Mouse (Mus musculus): ENCODE measurements around the gene Dnah8. TPM values are rescaled to one million over a fixed set of nuclear protein-coding genes. Genes with fewer than 3 reads are reported as not detected.

Dnah8 gene
- total RNA-seq, 2 experiments from 2014 or later, result 2.4 to 3.5 TPM

DNA sequence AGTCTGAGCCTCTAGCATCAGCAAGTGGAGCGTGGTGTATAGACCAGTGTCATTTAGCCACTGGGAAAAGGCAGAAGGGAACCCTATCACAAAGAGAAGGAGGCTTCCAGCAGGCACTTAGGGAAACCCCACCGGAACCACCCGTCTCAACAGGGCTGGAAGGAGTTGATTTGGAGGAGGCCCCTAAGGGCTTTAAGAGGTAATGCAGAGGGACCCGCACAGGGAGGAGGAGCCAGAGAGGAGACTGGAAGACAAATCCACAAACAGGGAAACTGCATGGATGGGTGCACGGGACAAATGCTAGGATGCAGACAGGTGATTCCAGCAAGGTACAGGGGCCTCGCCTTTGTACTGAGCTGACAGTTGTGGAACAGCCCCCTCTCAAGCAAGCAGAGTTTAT is 126.1 kb downstream of the Dnah8 start:
- TF ChIP-seq CTCF (conservative IDR thresholded peaks at IDR 0.05), result peak; percentile 36
- H3K27ac ChIP-seq, result no peak overlapping the region
- DNase-seq (ENCODE audit: low spot score in 2 of 2), result no peak
- no peak overlapping the region for H3K4me3 ChIP-seq

DNA sequence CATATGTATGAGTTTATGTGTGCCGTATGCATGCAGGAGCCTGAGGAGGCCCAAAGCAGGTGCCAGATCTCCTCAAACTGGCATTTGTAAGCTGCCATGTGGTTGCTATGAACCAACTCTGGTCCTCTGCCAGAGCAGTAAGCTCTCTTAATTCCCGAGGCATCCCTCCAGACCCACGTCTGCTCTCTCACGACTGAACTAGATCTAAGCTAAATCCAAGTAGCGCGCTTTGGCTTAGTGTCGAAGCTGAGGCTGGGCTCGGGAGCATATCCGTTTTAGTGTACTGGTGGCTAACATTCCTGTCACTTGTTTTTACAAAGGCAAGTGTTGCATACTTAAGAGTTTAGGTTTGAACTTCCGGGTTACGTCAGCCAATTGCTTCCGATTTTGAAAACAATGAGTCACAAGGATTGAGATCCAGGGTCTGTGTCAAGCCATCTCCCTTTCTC is 128.2 kb downstream of the Dnah8 start:
- peak; percentile 69 to 78 for DNase-seq (ENCODE audit: low spot score in 2 of 2)
- Histone ChIP-seq H3K27ac (peak overlapping the region; percentile 67), H3K4me3 (peak overlapping the region; percentile 30)
- TF ChIP-seq CTCF (conservative IDR thresholded peaks at IDR 0.05), result no peak

DNA sequence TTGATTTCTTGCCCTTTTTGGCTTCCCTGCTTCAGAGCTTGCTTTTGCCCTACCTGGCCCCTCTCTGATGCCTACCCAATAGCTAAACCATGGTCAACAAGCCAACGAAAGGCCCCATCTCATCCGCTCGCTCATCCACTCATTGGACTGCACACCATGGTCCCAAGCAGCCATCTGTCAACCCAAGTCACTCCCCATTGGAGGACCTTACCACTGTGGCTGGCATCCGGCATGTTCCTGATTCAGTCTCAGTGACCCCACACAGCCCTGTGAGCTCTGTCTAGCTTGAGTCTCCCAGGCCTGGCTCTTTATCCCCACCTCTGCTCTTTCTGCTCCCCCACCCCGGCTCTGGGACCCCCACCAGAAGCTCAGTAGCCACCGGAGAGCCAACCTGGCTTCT is 129.0 kb downstream of the Dnah8 start:
- no peak overlapping the region for H3K4me3 ChIP-seq
- H3K27ac ChIP-seq, result no peak overlapping the region
- DNase-seq (ENCODE audit: low spot score in 2 of 2), result no peak
- TF ChIP-seq CTCF (conservative IDR thresholded peaks at IDR 0.05), result no peak

DNA sequence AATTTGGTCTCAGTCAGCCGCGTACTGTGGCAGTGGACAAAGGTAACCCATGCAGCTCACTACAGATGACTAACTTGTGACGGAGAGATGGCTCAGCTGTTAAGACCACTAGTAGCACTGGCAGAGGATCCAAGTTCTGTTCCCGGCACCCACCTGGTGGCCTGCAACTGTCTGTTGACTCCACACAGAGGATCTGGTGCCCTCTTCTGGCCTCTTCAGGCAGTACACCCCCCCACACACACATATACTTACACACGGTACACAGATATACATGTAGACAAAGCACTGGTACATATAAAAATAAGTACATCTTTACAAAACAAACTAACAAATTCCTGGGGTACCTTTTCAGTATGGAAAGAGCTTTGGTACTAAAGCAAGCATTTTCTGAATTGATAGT is 132.6 kb downstream of the Dnah8 start:
- DNase-seq (ENCODE audit: low spot score in 2 of 2), result no peak
- peak; percentile 38 for TF ChIP-seq CTCF (conservative IDR thresholded peaks at IDR 0.05)
- Histone ChIP-seq H3K4me3 (no peak overlapping the region), H3K27ac (no peak overlapping the region)

DNA sequence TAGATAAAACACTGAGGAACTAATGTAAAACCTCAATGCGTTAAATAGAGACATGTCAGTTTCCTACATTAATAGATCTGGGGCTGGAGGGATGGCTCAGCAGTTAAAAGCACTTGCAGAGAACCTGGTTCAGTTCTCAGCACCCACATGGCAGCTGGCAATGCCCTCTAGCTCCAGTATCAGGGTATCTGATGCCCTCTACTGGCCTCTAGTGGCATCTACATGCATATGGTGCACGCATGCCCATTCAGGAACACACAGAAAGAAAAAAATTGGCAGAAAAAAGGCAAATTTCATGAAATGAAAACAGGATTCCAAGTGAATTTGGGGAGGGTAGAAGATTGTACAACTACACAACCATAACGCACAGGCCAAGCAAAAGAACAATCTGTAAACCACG is 136.2 kb downstream of the Dnah8 start:
- peak; percentile 51 for TF ChIP-seq CTCF (conservative IDR thresholded peaks at IDR 0.05)
- Histone ChIP-seq H3K27ac (no peak overlapping the region), H3K4me3 (no peak overlapping the region)
- no peak for DNase-seq (ENCODE audit: low spot score in 2 of 2)

DNA sequence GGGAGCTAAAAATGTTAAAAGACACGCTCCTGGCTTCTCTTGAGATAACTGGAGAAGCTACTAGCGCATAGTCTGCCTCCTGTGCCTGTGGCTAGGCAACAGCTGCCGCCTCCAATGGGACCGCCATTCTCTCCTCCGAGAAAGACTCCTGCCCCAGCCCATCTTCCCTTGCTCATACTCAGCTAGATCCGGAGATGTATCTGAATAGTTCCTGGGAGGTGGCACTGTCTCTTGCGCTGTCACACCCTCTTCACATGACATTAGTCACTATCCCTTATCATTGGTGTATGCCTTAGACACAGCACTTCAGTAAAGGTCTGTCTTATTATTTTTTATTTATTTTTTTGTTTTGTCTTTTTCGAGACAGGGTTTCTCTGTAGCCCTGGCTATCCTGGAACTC is 140.1 kb downstream of the Dnah8 start:
- DNase-seq (ENCODE audit: low spot score in 2 of 2), result no peak
- TF ChIP-seq CTCF (conservative IDR thresholded peaks at IDR 0.05), result no peak
- Histone ChIP-seq H3K27ac (no peak overlapping the region), H3K4me3 (no peak overlapping the region)

DNA sequence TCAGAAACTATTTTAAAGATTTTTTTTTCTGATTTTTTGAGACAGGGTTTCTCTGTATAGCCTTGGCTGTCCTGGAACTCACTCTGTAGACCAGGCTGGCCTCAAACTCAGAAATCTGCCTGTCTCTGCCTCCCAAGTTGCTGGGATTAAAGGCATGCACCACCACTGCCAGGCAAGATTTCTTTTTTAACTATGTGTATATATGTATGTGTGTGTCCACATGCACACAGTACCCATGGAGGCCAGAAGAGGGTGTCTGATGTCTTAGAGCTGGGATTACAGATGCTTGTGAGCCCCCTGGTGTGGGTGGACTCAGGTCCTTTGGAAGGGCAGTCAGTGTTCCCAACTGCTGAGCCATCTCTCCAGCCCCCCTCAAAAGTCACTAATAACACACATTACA is 150.3 kb downstream of the Dnah8 start:
- Histone ChIP-seq H3K4me3 (no peak overlapping the region), H3K27ac (no peak overlapping the region)
- TF ChIP-seq CTCF (conservative IDR thresholded peaks at IDR 0.05), result no peak; the same call in 1 of the 2 replicates
- DNase-seq (ENCODE audit: low spot score in 2 of 2), result no peak

DNA sequence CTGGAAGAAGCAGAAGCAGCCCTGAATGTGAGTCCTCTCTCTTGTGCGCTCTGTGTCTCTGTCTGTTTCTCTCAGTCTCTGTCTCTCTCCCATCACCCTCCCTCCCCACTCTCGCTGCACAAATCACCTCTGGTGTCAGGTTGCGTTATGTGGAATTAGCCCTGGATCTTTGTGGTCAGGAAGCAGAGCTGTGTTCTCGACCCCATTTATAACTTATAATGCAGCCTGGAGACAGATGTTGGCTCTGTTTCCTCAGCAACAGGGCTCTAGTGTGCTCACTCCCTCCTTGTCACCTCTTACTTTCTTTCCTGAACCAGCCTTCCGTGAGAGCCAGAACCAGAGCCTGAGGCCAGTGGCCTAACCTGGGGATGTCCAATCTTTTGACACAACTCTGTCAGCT is 150.9 kb downstream of the Dnah8 start:
- DNase-seq (ENCODE audit: low spot score in 2 of 2), result no peak
- TF ChIP-seq CTCF (conservative IDR thresholded peaks at IDR 0.05), result no peak
- no peak overlapping the region for H3K27ac ChIP-seq
- H3K4me3 ChIP-seq, result no peak overlapping the region

DNA sequence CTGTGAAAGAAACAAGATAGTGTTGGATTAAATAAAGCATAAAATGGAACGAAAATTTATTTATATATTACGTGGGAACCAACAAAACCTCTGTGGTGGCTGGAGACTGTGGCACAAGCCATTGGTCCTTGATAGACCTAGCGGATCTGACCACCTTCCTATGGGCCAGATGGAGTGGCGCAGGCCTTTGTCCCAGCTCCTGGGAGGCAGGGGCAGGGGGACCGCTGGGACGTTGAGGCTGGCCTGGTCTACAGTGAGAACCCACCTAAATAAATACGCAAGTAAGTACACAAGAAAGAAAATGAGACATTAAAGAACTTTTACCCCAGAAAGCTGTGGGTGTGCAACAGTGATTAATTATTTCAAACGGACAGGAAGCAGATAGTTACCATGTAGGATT is 156.9 kb downstream of the Dnah8 start:
- no peak for TF ChIP-seq CTCF (conservative IDR thresholded peaks at IDR 0.05)
- H3K27ac ChIP-seq, result no peak overlapping the region
- no peak for DNase-seq (ENCODE audit: low spot score in 2 of 2)
- H3K4me3 ChIP-seq, result no peak overlapping the region

DNA sequence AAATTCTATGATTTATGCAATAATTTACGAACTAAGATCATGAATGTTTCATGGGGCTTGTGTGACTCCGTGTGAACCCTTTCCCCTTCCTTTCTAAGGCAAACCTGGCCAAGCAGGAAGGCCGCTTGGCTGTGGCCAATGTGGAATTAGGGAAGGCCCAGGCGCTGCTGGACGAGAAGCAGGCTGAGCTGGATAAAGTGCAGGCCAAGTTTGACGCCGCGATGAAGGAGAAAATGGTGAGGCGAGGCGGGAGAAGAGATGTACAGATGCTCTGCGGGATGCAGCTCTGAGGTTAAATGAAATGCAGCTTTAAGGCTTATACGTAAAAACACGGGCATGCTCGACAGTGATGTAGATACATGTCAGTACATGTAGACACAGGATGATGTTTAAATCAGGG is 158.1 kb downstream of the Dnah8 start:
- H3K4me3 ChIP-seq, result no peak overlapping the region
- TF ChIP-seq CTCF (conservative IDR thresholded peaks at IDR 0.05), result no peak
- H3K27ac ChIP-seq, result no peak overlapping the region
- DNase-seq (ENCODE audit: low spot score in 2 of 2), result no peak

DNA sequence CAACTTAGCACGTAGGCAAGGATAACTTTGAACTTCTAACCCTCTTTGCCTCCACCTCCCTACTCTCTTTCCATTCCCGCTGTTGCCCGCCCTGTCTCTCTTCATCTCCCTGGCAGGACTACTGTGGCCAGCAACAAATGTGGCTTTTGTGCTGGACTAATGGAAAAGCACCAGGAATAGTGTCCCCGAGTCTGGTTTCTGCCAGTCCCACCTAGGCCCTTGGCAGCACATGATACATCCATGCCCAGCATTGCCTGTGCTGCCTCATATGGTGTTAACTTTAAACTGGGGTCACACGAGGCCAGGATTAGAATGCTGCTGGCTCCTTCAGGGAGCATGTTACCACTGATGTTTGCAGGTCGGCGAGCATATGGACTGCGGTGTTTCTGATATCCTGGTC is 164.2 kb downstream of the Dnah8 start:
- TF ChIP-seq CTCF (conservative IDR thresholded peaks at IDR 0.05), result no peak
- no peak for DNase-seq (ENCODE audit: low spot score in 2 of 2)
- H3K27ac ChIP-seq, result no peak overlapping the region
- no peak overlapping the region for H3K4me3 ChIP-seq

DNA sequence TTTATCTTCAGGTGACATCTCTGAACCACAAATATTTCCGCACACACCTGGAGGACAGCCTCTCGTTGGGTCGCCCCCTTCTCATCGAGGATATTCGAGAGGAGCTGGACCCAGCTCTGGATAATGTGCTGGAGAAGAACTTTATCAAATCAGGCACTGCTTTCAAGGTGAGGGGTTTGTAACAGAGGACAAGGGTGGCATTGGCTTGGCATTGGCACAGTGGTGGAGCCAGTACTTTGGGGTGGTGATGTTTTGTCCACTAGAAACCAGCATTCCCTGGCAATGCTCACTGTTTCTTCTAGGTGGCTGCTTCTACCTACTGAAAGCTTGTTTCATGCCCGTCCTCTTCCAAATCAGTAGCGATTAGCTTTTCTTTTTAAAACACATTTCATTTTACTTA is 166.7 kb downstream of the Dnah8 start:
- no peak for DNase-seq (ENCODE audit: low spot score in 2 of 2)
- Histone ChIP-seq H3K27ac (no peak overlapping the region), H3K4me3 (no peak overlapping the region)
- TF ChIP-seq CTCF (conservative IDR thresholded peaks at IDR 0.05), result no peak

DNA sequence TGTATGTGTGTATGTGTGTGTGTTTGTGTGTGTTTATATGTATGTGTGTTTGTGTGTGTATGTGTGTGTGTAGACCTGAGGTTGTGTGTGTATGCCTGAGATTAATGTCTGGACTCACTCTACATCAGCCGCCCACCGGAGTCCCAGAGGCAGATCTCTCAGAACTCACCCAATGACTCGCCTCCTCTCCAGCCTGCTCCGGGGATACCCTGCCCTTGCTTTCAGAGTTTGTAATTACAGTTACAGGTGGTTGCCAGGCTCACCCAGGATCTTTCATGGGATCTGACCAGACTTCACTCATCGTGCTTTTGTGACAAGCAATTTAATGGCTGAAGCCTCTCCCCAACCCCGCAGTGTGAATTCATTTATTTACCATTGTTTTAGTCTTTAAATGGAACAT is 168.2 kb downstream of the Dnah8 start:
- no peak for TF ChIP-seq CTCF (conservative IDR thresholded peaks at IDR 0.05)
- DNase-seq (ENCODE audit: low spot score in 2 of 2), result no peak

DNA sequence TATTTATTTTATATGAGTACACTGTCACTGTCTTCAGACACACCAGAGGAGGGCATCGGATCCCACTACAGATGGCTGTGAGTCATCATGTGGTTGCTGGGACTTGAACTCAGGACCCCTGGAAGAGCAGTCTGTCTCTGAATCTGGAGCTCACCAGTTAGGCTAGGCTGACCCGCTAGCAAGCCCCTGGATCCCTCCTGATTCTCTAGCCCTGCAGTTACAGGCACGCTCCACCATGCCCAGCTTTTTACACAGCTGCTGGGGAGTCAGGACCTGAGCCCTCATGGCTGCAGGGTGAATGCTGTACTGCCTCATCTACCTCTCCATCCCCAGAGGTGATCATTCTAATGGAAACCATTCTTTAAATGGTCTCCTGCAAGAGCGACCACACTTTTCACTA is 172.5 kb downstream of the Dnah8 start:
- Histone ChIP-seq H3K4me3 (no peak overlapping the region), H3K27ac (no peak overlapping the region)
- DNase-seq (ENCODE audit: low spot score in 2 of 2), result no peak
- TF ChIP-seq CTCF (conservative IDR thresholded peaks at IDR 0.05), result no peak

More for the DNA sequence above, 168.2 kb downstream of the Dnah8 start:
- no peak overlapping the region for H3K27ac ChIP-seq
- H3K4me3 ChIP-seq, result no peak overlapping the region

All from layer of hippocampus, adult 2 months (tissue).